Mouse (Mus musculus) spleen, adult 2 months (tissue): ENCODE measurements around the gene Ccdc28b. TPM values are rescaled to one million over a fixed set of nuclear protein-coding genes. Genes with fewer than 3 reads are reported as not detected.

Experiments
- DNase-seq, 2 experiments: peaks; one replicate each; pipeline versions ENCODE4 v3.0.0 to v3.0.0-alpha.2; 2012 to 2021; ENCODE audit warnings: low spot score in 2 of 2, low read depth in 1 of 2
- H3K27ac ChIP-seq: fragments of 200-500 bp; 2 replicates; pipeline ENCODE4 v1.5.1; 2012; ENCODE audit warnings: low read length, inconsistent platforms; ENCODE audit not compliant: insufficient read depth
- H3K27me3 ChIP-seq: fragments of 200-500 bp; 2 replicates; pipeline ENCODE4 v1.6.1; 2012; ENCODE audit warnings: mild to moderate bottlenecking, moderate library complexity, low read length, inconsistent platforms; ENCODE audit not compliant: control insufficient read depth, insufficient read depth
- H3K36me3 ChIP-seq: fragments of 200-500 bp; 2 replicates; pipeline ENCODE4 v1.6.1; 2012; ENCODE audit warnings: mild to moderate bottlenecking, low read length, inconsistent platforms; ENCODE audit not compliant: control insufficient read depth, insufficient read depth
- H3K4me1 ChIP-seq: fragments of 200-500 bp; 2 replicates; pipeline ENCODE4 v1.6.1; 2011; ENCODE audit warnings: inconsistent platforms; ENCODE audit not compliant: control insufficient read depth, insufficient read depth, insufficient read length
- H3K4me3 ChIP-seq: fragments of 200-500 bp; 2 replicates; pipeline ENCODE4 v1.5.1; 2011; ENCODE audit warnings: mild to moderate bottlenecking, inconsistent platforms; ENCODE audit not compliant: insufficient read depth, insufficient read length; ENCODE audit errors: extremely low read depth
- CTCF ChIP-seq: fragments of 200-500 bp; IDR thresholded peaks from 2 replicates; pipeline ENCODE4 v1.5.1; 2011; ENCODE audit warnings: mild to moderate bottlenecking, inconsistent platforms; ENCODE audit not compliant: insufficient read depth, insufficient read length, insufficient replicate concordance; ENCODE audit errors: extremely low read depth
- POLR2A ChIP-seq: fragments of 200-500 bp; IDR thresholded peaks from 2 replicates; pipeline ENCODE4 v1.6.1; 2011; ENCODE audit warnings: low read depth, low read length, inconsistent platforms
- WGBS: fragments of 180-500 bp; shearing (Covaris S2); methylation state at CpG from one replicate; pipeline ENCODE4 v1.1.7; 2018; 5-methylcytosine and 5-hydroxymethylcytosine counted together
- polyA plus RNA-seq: library from polyadenylated mRNA; depleted of rRNA; stranded (reverse); fragments of >200 nt; gene quantifications from 2 replicates; pipeline ENCODE4 v1.2.3, GENCODE M21; 2012

Gene Ccdc28b
- polyA plus RNA-seq, 1 experiment, result 16.3 TPM

DNA sequence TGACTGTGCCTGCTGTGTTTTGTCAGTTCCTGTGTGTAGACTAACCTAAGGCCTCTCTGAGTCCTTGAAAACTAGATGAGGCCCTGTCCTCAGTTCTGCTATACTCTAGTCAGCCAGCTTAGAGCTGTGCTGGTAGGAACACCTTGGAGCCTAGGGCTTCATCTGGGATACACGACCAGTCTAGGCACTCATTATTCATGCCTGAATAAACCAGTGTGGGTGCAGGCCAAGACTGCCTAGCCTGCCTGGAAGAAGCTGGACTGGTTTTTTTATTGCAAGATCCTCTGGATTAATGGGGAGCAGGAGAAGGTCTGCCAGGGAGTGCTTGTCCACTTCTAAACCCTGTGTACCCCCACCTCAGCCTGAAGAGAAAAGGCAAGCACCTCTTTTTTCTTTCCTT, 36.8 kb downstream of the Ccdc28b start:
- TF ChIP-seq CTCF (no peak), POLR2A (no peak)
- Histone ChIP-seq H3K27ac (no peak overlapping the region), H3K36me3 (peaks cover 7% of the 10 kb centered on the region), H3K4me3 (no peak overlapping the region), H3K27me3 (no peaks in the 10 kb centered on the region), H3K4me1 (no peaks in the 10 kb centered on the region; the same call in 1 of the 2 replicates)
- WGBS, result 77% methylated on average over 1 of the region's 1 CpGs
- DNase-seq, result no peak

GRCm38 (mm10) chr4:129585773-129586172, 38.0 kb downstream of the Ccdc28b start:
- Histone ChIP-seq H3K27ac (peak overlapping the region; percentile 8; the same call in 1 of the 2 replicates), H3K36me3 (no peaks in the 10 kb centered on the region), H3K27me3 (no peaks in the 10 kb centered on the region), H3K4me1 (no peaks in the 10 kb centered on the region; the same call in 1 of the 2 replicates), H3K4me3 (no peak overlapping the region; the same call in 1 of the 2 replicates)
- WGBS, result 90% methylated on average over 9 of the region's 9 CpGs
- TF ChIP-seq CTCF (no peak), POLR2A (no peak)
- DNase-seq, result no peak

DNA sequence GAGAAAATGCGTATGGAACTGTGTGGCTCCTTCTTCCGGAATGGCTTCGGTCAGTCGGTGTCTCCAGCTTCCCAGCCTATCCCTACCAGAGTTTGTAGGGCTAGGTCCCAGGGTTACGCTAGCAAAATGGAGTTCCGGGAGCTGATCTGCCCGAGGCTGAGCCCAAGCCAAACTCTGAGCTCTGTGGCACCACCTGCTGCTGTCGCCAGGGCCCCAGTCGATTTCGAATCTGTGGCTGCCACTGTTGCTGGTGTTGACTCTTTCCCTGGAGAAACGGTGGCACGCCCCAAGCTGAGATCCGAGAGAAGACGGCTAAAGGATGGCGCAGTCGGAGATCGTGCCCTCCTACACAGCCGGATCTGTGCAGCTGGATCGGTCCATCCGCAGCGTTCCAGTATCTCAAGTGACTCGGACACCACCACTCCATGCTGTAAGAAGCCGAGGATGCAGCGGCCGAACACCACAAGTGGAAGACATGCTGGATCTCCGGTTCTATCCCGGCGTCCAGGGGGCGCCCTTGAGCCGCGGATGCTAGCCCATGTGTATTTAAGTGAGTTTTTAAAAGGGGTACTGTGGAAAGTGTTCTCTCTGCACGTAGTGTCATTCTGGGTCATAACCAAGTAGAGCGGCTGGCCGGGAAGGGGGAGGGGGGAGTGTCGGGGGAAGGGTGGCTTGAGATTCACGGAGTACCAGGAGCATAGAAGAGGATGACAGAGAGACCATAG, 38.7 kb downstream of the Ccdc28b start:
- DNase-seq, result peak; percentile 68 to 87
- TF ChIP-seq POLR2A, result no peak; the same call in none of the 2 replicates
- peak; percentile 85 for TF ChIP-seq CTCF
- Histone ChIP-seq H3K4me3 (peak overlapping the region; percentile 89), H3K36me3 (no peaks in the 10 kb centered on the region), H3K27ac (peak overlapping the region; percentile 97), H3K27me3 (no peaks in the 10 kb centered on the region), H3K4me1 (peaks cover 3% of the 10 kb centered on the region; the same call in 1 of the 2 replicates)
- 2% methylated on average over 36 of the region's 36 CpGs for WGBS

DNA sequence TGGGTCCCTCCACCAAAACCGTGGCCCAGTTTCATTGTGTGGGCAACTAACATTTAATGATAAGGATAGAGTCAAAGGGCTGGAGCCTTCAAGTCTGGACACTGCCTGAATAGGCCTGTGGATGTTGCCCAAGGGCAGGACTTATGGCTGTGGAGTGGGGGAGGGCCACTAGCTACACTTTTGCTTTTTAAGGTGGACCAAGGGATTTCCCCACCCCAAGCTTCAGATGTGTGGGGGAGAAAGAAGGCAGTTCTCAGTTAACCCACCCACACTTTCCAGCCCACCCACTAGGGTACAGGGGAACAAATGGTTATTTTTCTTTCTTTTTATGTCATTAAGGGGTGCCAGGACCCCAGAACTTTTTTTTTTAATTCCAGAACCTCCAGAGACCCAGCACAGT, 39.4 kb downstream of the Ccdc28b start:
- H3K4me3 ChIP-seq, result peak overlapping the region; percentile 89; the same call in 1 of the 2 replicates
- DNase-seq, result peak in 1 of 2 experiments; percentile 31
- no peak for TF ChIP-seq CTCF
- TF ChIP-seq POLR2A, result no peak
- 38% methylated on average over 1 of the region's 1 CpGs for WGBS
- H3K36me3 ChIP-seq, result no peaks in the 10 kb centered on the region
- H3K27ac ChIP-seq, result peak overlapping the region; percentile 97
- no peaks in the 10 kb centered on the region for H3K27me3 ChIP-seq
- H3K4me1 ChIP-seq, result peaks cover 5% of the 10 kb centered on the region; the same call in 1 of the 2 replicates

GRCm38 (mm10) chr4:129582251-129582650, 41.5 kb downstream of the Ccdc28b start:
- no peak overlapping the region for H3K27ac ChIP-seq
- no peak for DNase-seq
- no peak overlapping the region for H3K4me3 ChIP-seq
- WGBS, result 86% methylated on average over 1 of the region's 1 CpGs
- TF ChIP-seq CTCF (no peak), POLR2A (no peak)
- H3K27me3 ChIP-seq, result no peaks in the 10 kb centered on the region
- H3K4me1 ChIP-seq, result peaks cover 7% of the 10 kb centered on the region; the same call in 1 of the 2 replicates
- no peaks in the 10 kb centered on the region for H3K36me3 ChIP-seq

- H3K36me3 ChIP-seq, result no peaks in the 10 kb centered on the region
- H3K27ac ChIP-seq, result peak overlapping the region; percentile 74
- 29% methylated on average over 7 of the region's 7 CpGs for WGBS
- peak; percentile 42 to 63 for DNase-seq
- H3K4me3 ChIP-seq, result no peak overlapping the region
- peaks cover 8% of the 10 kb centered on the region; the same call in 1 of the 2 replicates for H3K4me1 ChIP-seq
- TF ChIP-seq POLR2A (no peak), CTCF (no peak)
- no peaks in the 10 kb centered on the region for H3K27me3 ChIP-seq
These were observed 43.4 kb downstream of the Ccdc28b start for GRCm38 (mm10) chr4:129580347-129580746.

- Histone ChIP-seq H3K27ac (peak within 1 kb of the TSS; percentile 13; the same call in 1 of the 2 replicates), H3K4me3 (0 out of 2 replicates have a peak within 1 kb of the TSS, but pooled peaks have one; percentile 29), H3K27me3 (no peaks in the 10 kb centered on the region), H3K4me1 (peaks cover 19% of the 10 kb centered on the region; the same call in 1 of the 2 replicates), H3K36me3 (no peaks in the 10 kb centered on the region)
- TF ChIP-seq POLR2A, result no peak
- TF ChIP-seq CTCF, result no peak
- no peak for DNase-seq
- WGBS, result 78% methylated on average over 5 of the region's 5 CpGs
These were observed 45.3 kb downstream of the Ccdc28b start, which contains the start of gene Fam167b for GRCm38 (mm10) chr4:129578466-129578865. Gene Fam167b, minus strand, starts transcription at chr4:129578549.
